10 mouse cellular contexts compared by ENCODE assay signal in the genomic region with DNA sequence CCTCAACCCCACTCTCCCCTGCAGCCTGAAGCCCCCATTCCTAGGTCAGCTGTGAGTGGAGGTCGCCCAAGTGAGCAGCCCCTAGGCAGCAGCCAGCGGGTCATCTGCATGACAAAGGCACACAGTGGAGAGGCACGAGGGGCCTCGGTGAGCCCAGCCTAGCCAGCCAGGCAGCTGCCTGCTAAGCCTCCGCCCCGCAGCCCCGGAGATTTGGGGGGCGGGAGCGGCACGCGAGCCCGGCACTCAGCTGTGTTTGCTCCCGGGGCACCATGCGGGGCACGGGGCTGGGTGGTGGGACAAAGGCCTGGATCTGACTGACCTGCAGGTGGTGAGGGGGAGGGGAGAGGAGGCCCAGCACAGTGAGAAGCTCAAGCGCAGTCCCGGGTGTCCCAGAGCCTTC. TPM values are rescaled to one million over a fixed set of nuclear protein-coding genes. Genes with fewer than 3 reads are reported as not detected.
DNase-seq lines count a peak whose midpoint lies in the region; ATAC-seq and TF ChIP-seq lines count a peak whose summit lies in the region.
"Had no signal": no experiment of that assay in that cellular context is flagged by ENCODE, and none has a peak within 500 bp of the region (broad histone marks: within the 10 kb centered on the region; RNA-seq: fewer than 3 reads in every experiment).

No protein-coding gene starts in this region.

- ATAC-seq in forebrain, embryonic 16.5 days: peak; percentile 86; the same call in 1 of the 2 replicates
- ATAC-seq in midbrain, embryonic 11.5 days (ENCODE audit: low FRiP score): peak; percentile 92

- H3K9ac ChIP-seq in ES-Bruce4 (ENCODE audit: low read depth, poor library complexity, severe bottlenecking) (no peak overlapping the region), ES-E14 (ENCODE audit: insufficient read depth, low read depth, low read length, poor library complexity, severe bottlenecking) (peak overlapping the region; percentile 16; the same call in 1 of the 2 replicates)
- H3K9ac ChIP-seq in forebrain, embryonic 16.5 days (replicated peaks; ENCODE audit: low read depth, low read length): 0 out of 2 replicates have a peak overlapping the region, but pooled peaks have one; percentile 16
- H3K9ac ChIP-seq in midbrain, embryonic 11.5 days (ENCODE audit: low read length): peak overlapping the region; percentile 31

- H3K27ac ChIP-seq in ES-Bruce4 (ENCODE audit: insufficient read depth, low read length): no peak overlapping the region
- H3K27ac ChIP-seq in ES-E14 (ENCODE audit: insufficient read depth, low read depth, low read length, poor library complexity, severe bottlenecking): no peak overlapping the region
- H3K27ac ChIP-seq in forebrain, embryonic 16.5 days (ENCODE audit: low read length): no peak overlapping the region
- 0 out of 2 replicates have a peak overlapping the region, but pooled peaks have one; percentile 30 for H3K27ac ChIP-seq in midbrain, embryonic 11.5 days (ENCODE audit: low read depth, low read length)

- H3K4me3 ChIP-seq in ES-Bruce4 (ENCODE audit: low read depth, low read length) (no peak overlapping the region), ES-E14 (ENCODE audit: insufficient read depth in 1 of 2, low read depth in 1 of 2, low read length in 2 of 2, poor library complexity in 1 of 2, severe bottlenecking in 1 of 2) (peak overlapping the region; percentile 9 to 33; a peak in 2 of 4 replicates)
- H3K4me3 ChIP-seq in forebrain, embryonic 16.5 days (replicated peaks; ENCODE audit: low read length): peak overlapping the region; percentile 3; the same call in 1 of the 2 replicates
- 0 out of 2 replicates have a peak overlapping the region, but pooled peaks have one; percentile 4 for H3K4me3 ChIP-seq in midbrain, embryonic 11.5 days (ENCODE audit: low read depth, low read length)
- H3K4me3 ChIP-seq: megakaryocyte, embryonic 14.5 days had no signal

- DNase-seq in ES-E14 (ENCODE audit: low read depth, low spot score): no peak
- DNase-seq in midbrain, embryonic 11.5 days (ENCODE audit: low spot score, missing footprints): peak; percentile 96
- no peak for DNase-seq in testis, postnatal 14 days (ENCODE audit: low spot score)
- no peak for DNase-seq in urinary bladder, postnatal 4 days (ENCODE audit: low spot score in 2 of 2)
- no peak for DNase-seq in layer of hippocampus, adult 11-12 months (ENCODE audit: low spot score)
- DNase-seq: kidney, adult 18-20 months had no signal

- in situ Hi-C loops in ES-E14 (cut with MboI; ENCODE audit: low sequenced_read_pairs in 2 of 2, unreplicated experiment in 2 of 2): no loop called here

- H3K4me1 ChIP-seq in ES-Bruce4 (ENCODE audit: control insufficient read depth, insufficient read depth, low read length): peaks cover 22% of the 10 kb centered on the region
- peaks cover 3 to 30% of the 10 kb centered on the region in 2 experiments for H3K4me1 ChIP-seq in ES-E14 (ENCODE audit: control insufficient read depth in 2 of 2, insufficient read depth in 2 of 2, low read length in 2 of 2, poor library complexity in 1 of 2)
- H3K4me1 ChIP-seq in forebrain, embryonic 16.5 days (replicated peaks; ENCODE audit: control insufficient read depth, insufficient read depth, low read length): peaks cover 11% of the 10 kb centered on the region
- H3K4me1 ChIP-seq in midbrain, embryonic 11.5 days (ENCODE audit: control insufficient read depth, insufficient read depth, low read length): peaks cover 10% of the 10 kb centered on the region

- peak; percentile 77; the same call in 1 of the 2 replicates for TF ChIP-seq EP300 in ES-Bruce4 (IDR thresholded peaks at IDR 0.05; ENCODE audit: insufficient read depth, low read depth, low read length)

- no peak for TF ChIP-seq POLR2A in ES-Bruce4 (IDR thresholded peaks at IDR 0.05; ENCODE audit: insufficient read depth, low read length)

- H3K27me3 ChIP-seq in ES-Bruce4 (ENCODE audit: control insufficient read depth, insufficient read depth, low read length, poor library complexity, severe bottlenecking): no peaks in the 10 kb centered on the region
- peaks cover 5% of the 10 kb centered on the region; the same call in 1 of the 2 replicates for H3K27me3 ChIP-seq in forebrain, embryonic 16.5 days (replicated peaks; ENCODE audit: control insufficient read depth, insufficient read depth, low read length)
- peaks cover 10% of the 10 kb centered on the region for H3K27me3 ChIP-seq in midbrain, embryonic 11.5 days (ENCODE audit: control insufficient read depth, insufficient read depth, low read length)

- WGBS in forebrain, embryonic 16.5 days: under 1% methylated on average over 17 of the region's 17 CpGs
- 0% methylated on average over 17 of the region's 17 CpGs for WGBS in midbrain, embryonic 11.5 days

- H3K36me3 ChIP-seq in ES-Bruce4 (ENCODE audit: control insufficient read depth, insufficient read depth, low read length, poor library complexity, severe bottlenecking) (no peaks in the 10 kb centered on the region), ES-E14 (ENCODE audit: control insufficient read depth, insufficient read depth, low read length, poor library complexity, severe bottlenecking) (no peaks in the 10 kb centered on the region)
- H3K36me3 ChIP-seq in forebrain, embryonic 16.5 days (ENCODE audit: control insufficient read depth, insufficient read depth): no peaks in the 10 kb centered on the region
- H3K36me3 ChIP-seq in midbrain, embryonic 11.5 days (ENCODE audit: control insufficient read depth, insufficient read depth, low read length): no peaks in the 10 kb centered on the region

- TF ChIP-seq CTCF in ES-Bruce4 (IDR thresholded peaks at IDR 0.05; ENCODE audit: low read depth, low read length): no peak

- H3K4me2 ChIP-seq in forebrain, embryonic 16.5 days (ENCODE audit: low read length): peak overlapping the region; percentile 39
- peak overlapping the region; percentile 34 for H3K4me2 ChIP-seq in midbrain, embryonic 11.5 days

- no peaks in the 10 kb centered on the region for H3K9me3 ChIP-seq in ES-Bruce4 (replicated peaks; ENCODE audit: control insufficient read depth, insufficient read depth, low read length, poor library complexity, severe bottlenecking)
- no peaks in the 10 kb centered on the region for H3K9me3 ChIP-seq in ES-E14 (ENCODE audit: control insufficient read depth, insufficient read depth, low read depth, low read length)
- H3K9me3 ChIP-seq in forebrain, embryonic 16.5 days (ENCODE audit: control insufficient read depth, low read length): no peaks in the 10 kb centered on the region
- no peaks in the 10 kb centered on the region for H3K9me3 ChIP-seq in midbrain, embryonic 11.5 days (ENCODE audit: control insufficient read depth, low read length)
- H3K9me3 ChIP-seq: megakaryocyte, embryonic 14.5 days had no signal

TF ChIP-seq in ES-E14, 5 proteins besides CTCF, POLR2A, EP300 and RAD21:
- TF ChIP-seq ZC3H11A (IDR thresholded peaks at IDR 0.05; ENCODE audit: borderline replicate concordance, low read depth, low read length): no peak
- no peak for TF ChIP-seq CHD2 (IDR thresholded peaks at IDR 0.05; ENCODE audit: low read depth, low read length)
- TF ChIP-seq ZNF384 (IDR thresholded peaks at IDR 0.05; ENCODE audit: low read depth, low read length): no peak
- no peak for TF ChIP-seq HCFC1 (IDR thresholded peaks at IDR 0.05; ENCODE audit: borderline replicate concordance, insufficient read depth, low read length)
- TF ChIP-seq MAFK (IDR thresholded peaks at IDR 0.05; ENCODE audit: insufficient read depth, low read depth, low read length): no peak

RNA-seq across cellular contexts. Expression of gene Dnajb8, which starts 13.9 kb away (rescaled TPM):
- polyA plus RNA-seq in ES-Bruce4 (2011; ENCODE audit: insufficient read depth, insufficient read length, low read depth, missing spikeins): not detected in 2 replicates
- not detected in 2 replicates for total RNA-seq in ES-E14 (2012; rRNA removed)
- not detected in 2 replicates for polyA plus RNA-seq in forebrain, embryonic 16.5 days (2015; fragmentation: Nextera tagmentation; extraction: Ambion mirVana)
- not detected in 2 replicates for polyA plus RNA-seq in midbrain, embryonic 11.5 days (2014; fragmentation: Nextera tagmentation; extraction: Ambion mirVana)
- polyA plus RNA-seq: cortical plate, adult 2 months had no signal

RNA-seq across cellular contexts. Expression of gene Gata2, which starts 42.3 kb away (rescaled TPM):
- 6.0 and 8.3 TPM in 2 replicates for polyA plus RNA-seq in ES-Bruce4 (2011; ENCODE audit: insufficient read depth, insufficient read length, low read depth, missing spikeins)
- total RNA-seq in ES-E14 (2012; rRNA removed): 1.3 and 5.4 TPM in 2 replicates
- 1.8 TPM in 2 replicates for polyA plus RNA-seq in forebrain, embryonic 16.5 days (2015; fragmentation: Nextera tagmentation; extraction: Ambion mirVana)
- polyA plus RNA-seq in midbrain, embryonic 11.5 days (2014; fragmentation: Nextera tagmentation; extraction: Ambion mirVana): 26.6 and 28.6 TPM in 2 replicates
